Mouse (Mus musculus) c-Kit-negative CD71-positive TER-119-positive erythroid progenitor cells, embryonic 14.5 days (primary cell): Measurements from ENCODE around the gene Nfib.

Experiments used
- DNase-seq: peaks from one replicate; pipeline ENCODE4 v3.0.0-alpha.2; 2013; ENCODE audit warnings: low read depth, low spot score

Gene Nfib

DNA sequence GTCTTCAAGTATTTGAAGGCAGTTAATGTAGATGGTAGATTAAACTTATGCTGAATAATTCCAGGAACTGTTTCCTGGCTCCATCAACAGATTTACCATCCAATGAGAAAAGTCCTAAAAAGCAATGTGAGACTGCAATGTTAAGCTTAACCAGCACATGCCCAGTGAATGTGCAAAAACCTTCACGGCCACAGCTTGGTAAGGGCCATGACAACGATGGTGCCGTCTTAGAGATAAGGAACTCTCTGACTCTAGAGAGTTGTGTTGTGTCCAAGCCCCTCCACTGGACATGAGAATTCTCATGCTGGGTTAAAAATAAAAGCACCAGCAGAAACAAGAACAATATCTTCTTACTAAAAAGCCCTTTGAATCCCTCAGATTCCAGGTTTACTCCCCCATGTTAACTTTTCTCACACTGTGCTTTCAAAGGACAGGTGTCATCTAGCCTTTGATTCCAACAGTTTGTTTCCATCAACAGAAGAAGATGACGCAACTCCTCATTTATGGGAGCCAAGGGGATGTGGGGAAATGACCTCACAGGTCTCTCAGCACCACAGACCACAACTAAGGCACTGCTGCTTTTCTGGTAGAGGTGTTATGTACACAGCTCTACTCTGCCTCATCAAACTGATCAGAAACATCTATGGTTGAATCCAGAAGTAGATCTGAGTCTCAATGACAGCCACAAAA lies 340.7 kb downstream of the Nfib start:
- DNase-seq, result no peak

DNA sequence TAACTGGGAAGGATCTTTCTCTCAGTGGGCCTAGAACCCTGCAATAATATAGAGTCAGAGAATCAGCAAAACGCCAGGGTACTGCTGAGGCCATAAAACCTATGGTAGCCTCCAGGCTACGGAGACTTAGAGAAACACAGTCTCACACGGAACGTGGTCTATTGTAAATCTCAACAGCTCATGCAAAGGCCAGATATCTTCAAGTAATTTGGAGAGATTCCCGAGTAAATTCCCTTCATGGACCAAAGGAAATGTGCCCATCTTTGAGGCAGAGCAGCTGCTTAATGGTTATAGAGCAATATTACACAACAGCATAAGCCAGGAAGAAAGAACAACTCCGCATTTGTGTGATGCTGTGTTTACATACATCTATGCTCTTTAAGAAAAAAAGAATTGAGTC lies 341.6 kb downstream of the Nfib start:
- DNase-seq, result no peak

DNA sequence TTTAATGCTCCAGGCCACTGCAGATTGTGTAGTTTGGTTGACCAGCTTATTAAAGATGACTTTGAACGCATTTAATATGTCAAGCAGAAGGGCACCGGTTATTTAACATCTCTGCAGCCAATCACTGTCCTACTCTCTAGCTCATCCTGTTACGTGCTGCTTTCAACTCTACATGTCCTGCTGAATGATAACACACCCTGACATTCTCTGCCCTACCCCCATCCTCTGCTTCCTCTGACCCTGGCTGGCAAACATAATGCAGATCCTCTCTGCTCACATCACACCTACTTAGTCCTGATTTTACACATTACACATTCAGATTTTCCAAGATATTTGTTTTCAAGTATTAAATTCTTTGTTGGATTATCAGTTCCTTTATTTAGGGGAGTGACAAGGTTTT lies 343.3 kb downstream of the Nfib start:
- no peak for DNase-seq

DNA sequence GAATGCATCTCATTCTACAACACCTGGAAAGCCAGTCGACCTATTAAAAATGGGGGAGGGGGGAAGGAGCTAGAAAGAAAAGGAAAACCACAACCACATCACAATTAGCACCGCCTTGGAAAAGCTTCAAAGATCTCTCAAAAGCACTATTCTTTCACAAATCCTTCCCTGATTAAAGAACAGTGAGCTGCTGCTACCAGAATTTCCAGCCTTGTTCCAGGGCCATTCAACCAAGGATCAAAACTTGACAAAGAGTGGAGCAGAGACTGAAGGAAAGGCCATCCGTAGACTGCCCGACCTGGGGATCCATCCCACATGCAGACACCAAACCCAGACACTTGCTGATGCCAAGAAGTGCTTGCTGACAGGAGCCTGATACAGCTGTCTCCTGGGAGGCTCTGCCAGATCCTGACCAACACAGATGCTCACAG lies 345.5 kb downstream of the Nfib start:
- no peak for DNase-seq

DNA sequence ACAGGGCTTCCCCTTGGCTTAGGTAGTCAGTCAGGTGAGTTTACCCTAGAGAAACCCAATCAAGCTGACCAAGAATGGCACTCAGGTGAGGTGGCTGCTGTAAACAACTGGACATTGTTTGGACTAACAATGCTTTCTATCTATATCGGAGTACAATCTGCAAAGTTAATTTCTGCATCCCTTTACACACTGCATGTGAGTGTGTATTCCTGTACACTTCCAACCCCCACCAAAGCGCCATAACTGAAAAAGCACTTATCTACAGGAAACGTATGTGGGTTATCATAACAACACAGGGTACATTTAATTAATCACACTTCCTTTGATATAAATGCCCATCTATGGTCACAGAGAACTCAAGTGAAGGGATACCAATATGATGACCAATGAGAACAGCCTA lies 346.4 kb downstream of the Nfib start:
- DNase-seq, result no peak

DNA sequence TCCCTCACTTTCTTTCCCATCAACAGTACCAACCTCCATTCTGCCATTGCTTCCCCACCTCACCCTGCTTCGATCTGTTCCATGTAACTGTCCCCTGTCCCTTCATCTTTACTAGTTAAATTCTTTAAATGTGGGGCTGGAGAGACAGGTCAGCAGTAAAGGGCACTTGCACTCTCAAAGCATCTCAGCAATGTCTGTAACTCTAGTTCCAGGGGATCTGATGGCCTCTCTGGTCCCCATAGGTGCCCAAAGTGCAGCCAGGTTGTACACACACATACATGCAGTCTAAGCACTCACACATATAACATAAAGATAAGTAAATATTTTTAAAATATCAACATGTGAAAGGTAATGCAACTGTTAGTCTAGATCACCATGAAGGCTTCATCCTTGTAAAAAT lies 356.5 kb downstream of the Nfib start:
- no peak for DNase-seq

DNA sequence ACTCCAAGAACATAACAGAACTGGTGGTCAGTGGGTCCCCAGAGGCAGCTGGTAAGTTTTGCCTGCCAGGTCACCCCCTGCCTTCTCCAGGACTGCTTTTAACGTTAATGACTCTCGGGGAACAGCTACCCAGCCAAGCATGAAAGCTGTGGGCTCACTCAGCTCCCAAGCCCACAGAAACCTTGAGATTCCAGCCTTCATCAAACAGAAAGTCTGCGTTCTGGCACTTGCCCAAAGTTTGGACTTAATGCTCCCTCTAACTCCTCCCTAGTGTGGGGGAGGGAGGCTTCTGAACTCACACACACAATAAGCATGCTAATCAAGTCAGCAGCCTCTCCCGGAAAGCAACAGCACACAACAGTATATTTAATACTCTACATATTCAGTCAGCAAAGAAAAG lies 360.8 kb downstream of the Nfib start:
- no peak for DNase-seq

DNA sequence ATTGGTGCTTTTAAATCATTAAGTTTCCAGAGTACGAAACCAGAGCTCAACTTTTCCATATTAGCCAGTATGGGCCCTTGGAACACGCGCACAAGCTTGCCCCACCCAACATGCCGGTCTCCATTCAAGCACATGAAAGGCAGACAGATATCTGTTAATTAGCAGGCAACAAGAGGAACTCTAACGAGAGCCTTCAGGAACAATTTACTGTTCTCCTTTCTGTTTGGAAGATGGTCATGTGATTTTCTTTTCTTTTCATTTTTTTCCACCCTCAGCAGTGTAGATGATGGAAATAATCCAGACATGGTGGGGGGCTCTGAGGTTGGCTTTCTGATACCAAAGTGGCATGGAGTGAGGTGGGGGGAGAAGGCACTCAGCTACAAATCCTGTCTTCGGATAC lies 361.3 kb downstream of the Nfib start:
- DNase-seq, result no peak

DNA sequence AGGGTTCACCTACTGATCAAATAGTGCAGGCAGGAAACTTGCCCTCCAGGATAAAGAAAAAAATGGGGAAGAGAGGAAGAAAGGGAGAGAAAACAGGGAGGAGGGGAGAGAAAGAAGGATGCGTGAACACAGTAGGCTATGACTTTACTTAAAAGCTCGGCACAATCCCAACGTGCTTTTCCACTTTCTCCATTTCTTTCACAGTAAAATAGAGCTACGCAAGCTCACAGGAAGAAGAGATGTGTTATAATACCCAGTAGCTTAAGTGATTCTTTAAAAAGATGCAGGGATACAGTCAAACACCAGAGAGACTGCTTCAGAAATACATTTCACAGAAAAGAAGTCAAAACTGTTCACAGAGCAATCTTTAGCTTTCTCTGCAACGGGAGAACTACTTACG lies 366.6 kb downstream of the Nfib start:
- DNase-seq, result no peak

DNA sequence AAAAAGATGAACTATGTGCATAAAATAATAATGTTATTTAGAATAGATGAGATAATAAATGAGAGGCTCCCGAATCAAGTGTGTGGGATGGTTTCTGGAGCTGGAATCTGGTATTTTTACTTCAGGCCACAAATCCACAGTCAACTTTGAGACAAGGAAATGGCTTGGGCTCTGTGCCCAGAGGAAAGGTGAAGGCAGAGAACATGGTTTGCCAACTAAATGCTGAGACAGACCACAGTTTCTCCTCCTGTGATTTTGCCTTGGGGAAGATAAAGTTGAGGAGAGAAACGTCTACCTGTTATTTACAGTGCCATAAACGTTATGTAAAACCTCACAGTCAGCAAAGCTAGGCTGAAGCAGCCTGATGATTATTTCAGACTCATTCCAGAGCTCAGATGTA lies 367.1 kb downstream of the Nfib start:
- no peak for DNase-seq

DNA sequence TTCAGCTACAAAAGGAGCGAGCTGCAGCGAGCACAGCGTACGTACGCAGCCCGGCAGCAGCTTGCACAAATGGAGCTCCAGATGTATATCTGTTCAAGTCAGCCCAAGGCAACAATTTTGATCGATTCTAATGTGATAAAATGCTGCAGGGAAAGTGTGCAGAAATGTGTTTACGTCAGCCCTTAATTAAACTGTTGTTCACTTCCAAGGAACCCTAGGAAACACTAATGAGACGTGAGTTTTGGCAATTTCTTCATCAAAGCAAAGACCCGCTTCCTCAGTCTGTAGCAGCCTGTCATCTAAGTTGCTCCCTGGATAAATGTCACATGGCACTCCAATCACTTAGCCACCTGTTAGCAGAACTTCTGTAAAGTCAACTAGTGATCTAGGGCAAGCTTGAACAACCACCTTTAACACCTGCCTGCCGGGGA lies 368.6 kb downstream of the Nfib start:
- no peak for DNase-seq

DNA sequence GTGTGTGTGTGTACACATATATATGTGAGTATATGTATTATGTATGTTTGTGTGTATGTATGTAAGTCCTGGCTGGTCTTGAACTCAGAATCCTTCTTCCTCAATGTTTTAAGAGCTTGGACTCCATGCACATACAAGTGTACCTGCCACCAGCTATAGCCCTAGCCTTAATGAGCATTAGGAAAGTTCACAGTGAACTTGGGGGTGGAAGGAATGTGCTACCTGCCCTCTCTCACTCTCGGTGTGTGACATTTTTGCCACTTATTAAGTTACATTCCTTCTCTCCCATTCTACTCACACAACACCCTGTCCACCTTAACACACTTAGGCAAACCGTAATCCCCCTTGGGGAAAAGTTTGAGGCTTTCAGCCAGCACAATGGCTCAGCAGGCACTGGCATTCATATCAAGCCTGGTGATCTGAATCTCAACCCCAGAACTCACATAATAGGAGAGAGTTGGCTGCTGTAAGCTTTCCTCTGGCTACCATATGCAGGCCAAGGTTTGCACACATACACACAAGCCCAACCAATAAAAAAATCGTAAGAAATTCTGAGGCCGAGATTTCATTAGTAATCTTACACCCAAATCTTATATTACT lies 370.2 kb downstream of the Nfib start:
- DNase-seq, result no peak

DNA sequence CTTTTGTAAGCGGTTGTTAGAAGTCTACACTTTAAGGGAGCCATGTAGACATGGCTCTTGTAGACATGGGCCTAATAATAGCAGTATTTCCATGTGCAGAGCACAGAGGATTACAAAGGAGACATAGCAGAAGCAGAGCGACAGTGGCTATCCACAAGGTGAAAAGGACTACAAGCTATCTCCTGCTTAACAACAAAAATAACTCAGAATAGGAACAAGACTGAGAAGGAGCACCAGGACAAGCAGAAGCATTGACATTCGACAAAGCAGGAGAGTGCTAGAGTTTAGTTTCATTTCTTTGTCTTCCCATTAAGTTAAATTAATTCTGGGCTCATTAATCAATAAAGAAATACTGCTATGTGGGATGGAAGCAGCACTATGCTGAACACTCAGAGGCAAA lies 372.1 kb downstream of the Nfib start:
- no peak for DNase-seq

DNA sequence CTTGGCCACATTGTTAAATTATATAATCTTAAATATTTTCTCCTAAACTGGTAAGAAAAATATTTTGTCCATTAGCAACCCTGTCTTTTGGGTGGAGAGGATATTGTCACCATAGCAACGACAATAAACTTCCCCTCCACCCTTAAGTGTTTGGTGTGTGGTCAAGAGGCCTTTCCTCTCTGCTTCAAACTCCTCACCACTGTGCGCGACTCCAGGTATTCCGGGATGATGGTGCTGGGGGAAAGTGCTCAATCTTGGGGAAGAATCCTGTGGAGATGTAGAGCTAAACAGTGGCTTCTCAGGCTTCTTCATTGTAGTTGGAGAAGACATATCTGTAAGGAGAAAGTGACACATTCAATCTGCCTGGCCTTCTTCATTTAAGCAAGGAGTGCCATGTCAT lies 375.5 kb downstream of the Nfib start:
- DNase-seq, result no peak

DNA sequence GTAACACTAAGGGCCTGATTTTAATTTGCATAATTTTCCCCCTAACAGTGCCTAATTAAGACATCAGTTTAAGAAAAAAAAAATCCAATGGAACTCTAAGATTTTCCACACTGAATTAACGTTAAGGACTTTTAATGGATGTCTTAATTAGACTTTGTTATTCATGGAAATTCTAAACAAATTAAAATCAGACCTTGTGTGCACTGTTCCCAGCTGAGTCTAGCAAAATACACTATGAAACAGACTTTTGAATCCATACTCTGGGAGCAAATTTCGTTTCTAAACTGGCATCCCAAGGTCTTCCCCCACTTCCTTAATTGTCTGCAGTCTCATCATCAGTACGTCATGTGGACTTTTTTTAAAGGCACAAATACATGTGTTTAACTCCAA lies 379.4 kb downstream of the Nfib start:
- no peak for DNase-seq

DNA sequence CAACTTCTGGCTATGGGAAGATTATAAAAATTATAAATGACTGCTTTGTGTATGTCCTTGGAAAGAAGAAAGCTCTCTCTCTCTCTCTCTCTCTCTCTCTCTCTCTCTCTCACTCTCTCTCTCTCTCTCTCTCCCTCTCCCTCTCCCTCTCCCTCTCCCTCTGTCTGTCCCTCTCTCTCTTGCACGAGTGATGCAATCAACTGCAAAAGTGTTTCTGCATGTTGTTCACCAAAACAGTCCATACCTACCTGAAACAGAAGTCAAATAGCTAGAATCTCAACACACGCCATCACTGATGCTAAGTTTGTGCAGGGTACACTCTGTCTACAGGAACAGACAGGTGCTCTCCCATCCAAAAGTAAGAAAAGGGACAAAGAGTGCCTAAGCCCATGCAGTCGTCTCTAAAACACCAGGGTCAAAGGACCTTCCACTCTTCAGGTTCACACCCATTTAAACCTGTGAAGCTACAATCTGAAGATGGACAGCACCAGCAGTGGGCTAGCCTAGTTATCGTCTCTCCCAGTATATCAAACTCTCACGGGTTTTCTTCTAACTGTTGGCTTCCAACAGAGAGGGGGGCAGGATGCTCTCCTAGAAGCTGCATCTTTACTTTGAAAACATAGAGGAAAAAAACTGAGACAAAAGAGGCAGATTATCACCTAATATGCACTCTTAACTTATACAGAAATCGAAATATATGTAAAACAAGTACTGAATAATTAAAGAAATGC lies 380.0 kb downstream of the Nfib start:
- no peak for DNase-seq

DNA sequence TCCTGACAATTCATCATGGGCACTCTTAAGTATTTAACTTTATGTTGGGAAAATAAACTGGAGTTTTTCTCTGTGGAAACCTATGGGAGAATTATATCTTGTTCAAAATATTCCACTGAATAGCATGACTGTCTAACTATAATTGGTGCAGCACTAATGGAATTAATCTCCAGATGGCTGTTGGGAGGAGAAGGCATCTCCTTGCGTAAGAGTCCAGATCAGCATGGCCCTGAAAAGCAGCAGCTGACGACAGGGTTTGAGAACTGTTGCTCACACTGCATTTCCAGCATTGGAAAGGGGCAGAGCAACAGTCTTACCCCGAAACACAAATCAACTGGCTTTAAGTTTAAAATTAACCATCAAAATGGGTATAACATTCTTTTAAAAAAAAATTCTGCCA lies 380.6 kb downstream of the Nfib start:
- no peak for DNase-seq

DNA sequence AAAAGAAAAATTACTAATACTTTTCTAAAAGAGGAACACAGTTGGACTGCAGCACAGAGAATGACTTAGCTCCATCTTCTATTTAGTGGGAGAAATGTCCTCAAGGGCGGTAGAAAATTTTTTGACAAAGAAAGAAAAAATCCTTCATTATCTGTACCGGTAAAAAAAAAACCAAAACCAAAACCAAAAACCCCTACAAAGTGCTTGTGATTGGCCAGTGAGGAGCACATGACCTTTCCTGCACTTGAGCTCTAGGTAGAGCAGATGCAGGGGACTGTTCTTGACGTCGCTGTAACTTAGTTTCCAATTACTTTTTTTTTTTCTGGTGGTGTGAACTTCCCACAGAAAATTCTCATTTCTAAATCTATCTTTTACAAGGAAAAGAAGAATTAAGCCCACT lies 384.5 kb downstream of the Nfib start:
- DNase-seq, result no peak

DNA sequence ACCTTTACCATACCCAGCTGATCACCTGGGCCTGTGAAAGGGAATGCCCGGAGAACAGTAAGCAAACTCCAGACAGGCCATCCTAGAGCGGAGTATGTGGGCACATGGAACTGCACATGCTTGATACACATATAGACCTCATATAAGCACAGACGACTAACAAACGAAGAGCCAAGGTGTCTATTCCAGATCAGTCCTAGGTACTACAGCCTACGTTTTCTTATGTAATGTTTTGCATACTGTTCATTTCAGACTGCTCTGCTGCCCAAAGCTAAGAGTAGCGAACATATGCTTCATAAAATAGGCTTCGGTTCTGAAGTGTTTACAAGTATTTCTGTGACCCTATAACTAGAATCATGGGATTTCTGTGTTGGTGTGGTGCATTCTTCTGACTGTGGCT lies 386.2 kb downstream of the Nfib start:
- DNase-seq, result no peak

DNA sequence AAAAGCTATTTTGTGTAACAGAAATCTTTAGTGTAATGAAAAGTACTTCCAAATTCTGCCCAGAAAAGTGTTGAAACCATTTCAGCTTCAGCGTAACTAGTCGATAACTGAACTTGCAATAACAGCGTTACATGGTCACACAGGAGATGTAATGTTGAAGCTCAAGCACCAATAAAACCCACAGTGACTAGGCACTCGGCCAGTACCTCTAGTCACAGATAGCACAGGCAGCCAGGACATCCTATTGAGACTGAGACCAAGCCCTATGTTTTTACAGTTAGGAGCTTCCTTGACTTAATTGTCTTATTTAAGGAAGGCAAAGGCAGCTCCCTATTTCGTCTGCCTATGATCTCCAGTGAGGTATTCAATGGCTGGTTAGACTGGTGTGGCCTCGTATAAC lies 389.4 kb downstream of the Nfib start:
- no peak for DNase-seq

DNA sequence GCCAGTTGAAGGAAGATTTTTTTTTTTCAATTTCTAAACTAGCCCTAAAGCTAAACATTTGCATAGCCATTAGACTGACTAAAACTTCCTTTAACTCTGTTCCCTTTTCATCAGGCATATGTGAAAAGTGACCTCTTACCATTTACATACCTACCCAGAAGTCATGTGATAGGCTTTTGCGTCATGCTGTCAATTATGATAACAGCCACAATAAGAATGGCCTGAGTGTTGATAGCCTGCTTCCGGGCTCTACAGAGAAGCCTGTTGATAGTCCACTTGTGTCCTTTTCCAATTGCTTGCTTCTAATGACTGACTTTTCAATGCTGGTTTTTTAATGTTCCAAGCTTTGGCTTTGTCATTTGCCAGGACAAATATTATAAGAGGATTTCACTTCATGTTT lies 389.8 kb downstream of the Nfib start:
- no peak for DNase-seq

DNA sequence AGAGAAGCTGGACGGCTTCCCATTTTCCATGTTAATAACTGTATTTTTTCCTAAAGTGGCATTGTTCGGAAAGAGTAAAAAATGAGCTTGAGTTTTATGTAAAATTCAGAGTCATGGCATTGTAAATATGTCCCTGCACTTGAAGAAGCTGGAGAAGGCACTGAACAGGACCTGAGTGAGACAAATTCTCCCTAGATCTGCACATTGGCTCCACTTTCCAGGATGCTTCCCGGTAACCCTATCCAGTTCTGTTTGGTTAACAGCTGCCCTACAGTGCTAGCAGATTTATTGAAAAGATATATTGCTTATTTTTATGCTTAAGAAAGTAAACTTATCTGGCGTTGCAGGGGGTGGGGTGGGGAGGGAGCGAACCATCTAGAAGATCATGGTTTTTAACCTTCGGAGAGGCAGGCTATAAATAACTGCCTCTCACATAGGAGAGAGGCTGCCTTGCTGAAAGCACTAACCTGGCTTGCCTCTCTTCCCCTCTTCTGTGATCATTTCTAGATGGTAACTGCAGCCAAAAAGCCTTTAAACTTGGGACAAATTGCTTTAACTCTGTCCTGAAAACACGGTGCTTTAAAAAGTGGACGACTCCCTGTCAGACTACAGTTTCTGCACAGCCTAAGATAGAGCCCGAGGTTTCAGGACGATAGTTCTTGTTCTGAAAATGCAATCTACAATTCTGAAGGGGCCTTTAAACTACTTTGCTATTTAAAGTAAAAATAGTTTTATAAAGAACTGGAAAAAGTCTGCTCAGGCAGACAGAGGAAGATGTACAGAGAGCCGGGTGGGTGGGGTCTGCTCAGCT lies 394.4 kb downstream of the Nfib start:
- no peak for DNase-seq
